Mouse (Mus musculus) embryonic facial prominence, embryonic 11.5 days (tissue): ENCODE data around the gene Gm11569. TPM values are rescaled to one million over a fixed set of nuclear protein-coding genes. Genes with fewer than 3 reads are reported as not detected.
"Not testable (repeated sequence)": the region's sequence is repeated elsewhere in the genome, so short reads cannot be mapped to it uniquely, and the experiment has no call there.

Experiments
- ATAC-seq: fragments of 200-750 bp; cut with Nextera tagmentation; replicated peaks from 2 replicates; pipeline ENCODE4 v1.8.0; 2017; ENCODE audit warnings: low read depth; ENCODE audit not compliant: insufficient number of reproducible peaks, low FRiP score, low TSS enrichment
- DNase-seq: peaks from one replicate; pipeline ENCODE4 v3.0.0-alpha.2; 2015; ENCODE audit warnings: low spot score
- H3K27ac ChIP-seq: fragments of 300-500 bp; sonication (generic); replicated peaks from 2 replicates; pipeline ENCODE4 v1.5.1; 2014; ENCODE audit warnings: mild to moderate bottlenecking, low read depth, low read length, control low read depth
- H3K27me3 ChIP-seq: fragments of 300-500 bp; sonication (generic); 2 replicates; pipeline ENCODE4 v1.6.1; 2014; ENCODE audit warnings: mild to moderate bottlenecking, low read length, moderate library complexity, mixed read lengths; ENCODE audit not compliant: control insufficient read depth, insufficient read depth
- H3K36me3 ChIP-seq: fragments of 300-500 bp; sonication (generic); replicated peaks from 2 replicates; pipeline ENCODE4 v1.6.1; 2014; ENCODE audit warnings: low read depth, mild to moderate bottlenecking, low read length, moderate library complexity, mixed read lengths; ENCODE audit not compliant: control insufficient read depth, insufficient read depth
- H3K4me1 ChIP-seq: fragments of 300-500 bp; sonication (generic); 2 replicates; pipeline ENCODE4 v1.6.1; 2014; ENCODE audit warnings: low read length, mixed read lengths; ENCODE audit not compliant: control insufficient read depth, insufficient read depth
- H3K4me2 ChIP-seq: fragments of 300-500 bp; sonication (generic); 2 replicates; pipeline ENCODE4 v1.6.1; 2014; ENCODE audit warnings: low read depth, mild to moderate bottlenecking, control low read depth, low read length, moderate library complexity
- H3K4me3 ChIP-seq: fragments of 300-500 bp; sonication (generic); 2 replicates; pipeline ENCODE4 v1.5.1; 2014; ENCODE audit warnings: low read depth, low read length, control low read depth
- H3K9ac ChIP-seq: fragments of 300-500 bp; sonication (generic); replicated peaks from 2 replicates; pipeline ENCODE4 v1.6.1; 2014; ENCODE audit warnings: mild to moderate bottlenecking, control low read depth, low read length
- H3K9me3 ChIP-seq: fragments of 300-500 bp; sonication (generic); replicated peaks from 2 replicates; pipeline ENCODE4 v1.6.1; 2016; ENCODE audit warnings: mild to moderate bottlenecking, low read length, inconsistent platforms, mixed read lengths; ENCODE audit not compliant: control insufficient read depth
- WGBS: fragments of 180-500 bp; shearing (Covaris S2); extraction: QIAGEN DNeasy Blood & Tissue Kit; methylation state at CpG from one replicate; pipeline ENCODE4 v1.1.7; 2014; 5-methylcytosine and 5-hydroxymethylcytosine counted together
- polyA plus RNA-seq: library from polyadenylated mRNA; unstranded; fragments of >200 nt; fragmentation: Nextera tagmentation; extraction: Ambion mirVana; gene quantifications from 2 replicates; pipeline ENCODE4 v1.2.1, GENCODE M21; 2014

Gene Gm11569
- polyA plus RNA-seq, result not detected in 2 replicates

- H3K27ac ChIP-seq, DNase-seq, H3K9ac ChIP-seq, ATAC-seq, H3K36me3 ChIP-seq, H3K4me2 ChIP-seq, H3K9me3 ChIP-seq, H3K4me3 ChIP-seq, H3K4me1 ChIP-seq, H3K27me3 ChIP-seq: not testable (repeated sequence)
- no CpG with 5 or more reads among the region's 1 CpGs for WGBS
These were observed at the start of gene Gm11569 for GRCm38 (mm10) chr11:99798832-99799231. Gene Gm11569 (minus strand): TSS chr11:99798932.

GRCm38 (mm10) chr11:99846746-99847145 lies 48.0 kb upstream of the Gm11569 start:
- ATAC-seq (no peak), DNase-seq (no peak)
- no peaks in the 10 kb centered on the region for H3K36me3 ChIP-seq
- 94% methylated on average over 2 of the region's 2 CpGs for WGBS
- H3K4me2 ChIP-seq, result no peak overlapping the region
- no peak overlapping the region for H3K27ac ChIP-seq
- no peaks in the 10 kb centered on the region for H3K27me3 ChIP-seq
- H3K9me3 ChIP-seq, result no peaks in the 10 kb centered on the region
- H3K4me3 ChIP-seq, result no peak overlapping the region
- H3K9ac ChIP-seq, result no peak overlapping the region
- H3K4me1 ChIP-seq, result no peaks in the 10 kb centered on the region

- no peak for DNase-seq
- ATAC-seq, result no peak
- H3K9me3 ChIP-seq, result no peaks in the 10 kb centered on the region
- H3K4me2 ChIP-seq, result no peak overlapping the region
- H3K27me3 ChIP-seq, result no peaks in the 10 kb centered on the region
- H3K4me3 ChIP-seq, result no peak overlapping the region
- no peak overlapping the region for H3K27ac ChIP-seq
- WGBS, result 86% methylated on average over 1 of the region's 1 CpGs
- no peaks in the 10 kb centered on the region for H3K4me1 ChIP-seq
- H3K9ac ChIP-seq, result no peak overlapping the region
- no peaks in the 10 kb centered on the region for H3K36me3 ChIP-seq
These were observed 43.5 kb upstream of the Gm11569 start for GRCm38 (mm10) chr11:99842185-99842584.

- no peak within 1 kb of the TSS for H3K27ac ChIP-seq
- no peaks in the 10 kb centered on the region for H3K4me1 ChIP-seq
- DNase-seq (no peak), ATAC-seq (no peak)
- no peak within 1 kb of the TSS for H3K4me3 ChIP-seq
- H3K9me3 ChIP-seq, result no peaks in the 10 kb centered on the region
- no peaks in the 10 kb centered on the region for H3K36me3 ChIP-seq
- H3K27me3 ChIP-seq, result no peaks in the 10 kb centered on the region
- H3K9ac ChIP-seq, result no peak within 1 kb of the TSS
- H3K4me2 ChIP-seq, result no peak within 1 kb of the TSS
- WGBS, result 73% methylated on average over 1 of the region's 1 CpGs
These were observed 39.2 kb upstream of the Gm11569 start, which contains the start of gene 2300003K06Rik for GRCm38 (mm10) chr11:99837966-99838365. Gene 2300003K06Rik (minus strand): TSS chr11:99838066.

GRCm38 (mm10) chr11:99815566-99815965 lies 16.8 kb upstream of the Gm11569 start, which contains the start of gene Gm11564:
Gene Gm11564 (minus strand): TSS chr11:99815666.
- H3K27ac ChIP-seq, H3K36me3 ChIP-seq, H3K9me3 ChIP-seq, H3K27me3 ChIP-seq, ATAC-seq, H3K4me3 ChIP-seq, H3K4me2 ChIP-seq, DNase-seq, H3K9ac ChIP-seq, H3K4me1 ChIP-seq: not testable (repeated sequence)
- 82% methylated on average over 2 of the region's 2 CpGs for WGBS

GRCm38 (mm10) chr11:99809792-99810191 lies 11.1 kb upstream of the Gm11569 start, which contains the start of gene Krtap4-13:
Gene Krtap4-13 (minus strand): TSS chr11:99809892.
- DNase-seq, H3K4me1 ChIP-seq, H3K27ac ChIP-seq, H3K9ac ChIP-seq, H3K4me3 ChIP-seq, ATAC-seq, H3K36me3 ChIP-seq, H3K27me3 ChIP-seq, H3K4me2 ChIP-seq, H3K9me3 ChIP-seq: not testable (repeated sequence)

- H3K9ac ChIP-seq, H3K4me3 ChIP-seq, H3K36me3 ChIP-seq, H3K4me1 ChIP-seq, H3K4me2 ChIP-seq, H3K9me3 ChIP-seq, H3K27ac ChIP-seq, DNase-seq, ATAC-seq, H3K27me3 ChIP-seq: not testable (repeated sequence)
- no CpG with 5 or more reads among the region's 1 CpGs for WGBS
These were observed 5.6 kb upstream of the Gm11569 start, which contains the start of gene Gm11554 for GRCm38 (mm10) chr11:99804346-99804745. Gene Gm11554 (minus strand): TSS chr11:99804446.

GRCm38 (mm10) chr11:99793367-99793766 lies 5.4 kb downstream of the Gm11569 start, which contains the start of gene Gm11596:
Gene Gm11596 (minus strand): TSS chr11:99793467.
- 83% methylated on average over 2 of the region's 2 CpGs for WGBS
- H3K4me3 ChIP-seq, result no peak within 1 kb of the TSS
- H3K27me3 ChIP-seq, result no peaks in the 10 kb centered on the region
- H3K36me3 ChIP-seq, result no peaks in the 10 kb centered on the region
- H3K27ac ChIP-seq, result no peak within 1 kb of the TSS
- no peak within 1 kb of the TSS for H3K4me2 ChIP-seq
- no peak for DNase-seq
- H3K9ac ChIP-seq, result no peak within 1 kb of the TSS
- no peaks in the 10 kb centered on the region for H3K9me3 ChIP-seq
- H3K4me1 ChIP-seq, result no peaks in the 10 kb centered on the region
- no peak for ATAC-seq
